Mouse (Mus musculus) T-helper 2 cell (primary cell): Measurements from ENCODE around the gene Cnga3.

Source experiments
- in situ Hi-C: fragments of 300-600 bp; cut with MboI, MseI; formaldehyde crosslinking; loops from one replicate; pipeline ENCODE4 v1.15.1; 2025; ENCODE audit warnings: high pct_unique_total_duplicates

Gene Cnga3

DNA sequence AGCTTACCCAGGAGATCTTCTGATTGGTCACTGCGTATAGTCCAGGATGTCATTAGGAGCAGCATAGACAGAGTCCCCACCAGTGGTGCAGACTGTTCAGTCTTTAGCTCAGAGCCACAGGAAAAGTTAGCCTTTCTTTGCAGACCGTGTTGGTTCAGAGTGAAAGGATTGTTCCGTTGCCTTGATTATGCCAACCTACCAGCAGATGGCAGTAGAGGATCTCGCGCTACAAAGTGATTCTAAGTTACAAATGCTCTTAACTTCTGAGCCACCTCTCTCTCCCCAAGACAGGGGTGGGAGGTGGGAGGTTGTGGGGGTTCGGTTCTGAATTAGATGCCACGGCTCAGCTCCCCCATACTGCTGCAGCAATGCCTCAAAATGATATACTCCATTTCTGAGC is 58.2 kb downstream of the Cnga3 start:
- in situ Hi-C loops = loop anchor here (5.0 kb wide), 2 partner anchors 130 to 360 kb away; no protein-coding TSS in a partner anchor

GRCm38 (mm10) chr1:37286556-37286955 is 72.3 kb downstream of the Cnga3 start:
- in situ Hi-C loops = no loop called here

GRCm38 (mm10) chr1:37287748-37288147 is 73.5 kb downstream of the Cnga3 start:
- in situ Hi-C loops = no loop called here

DNA sequence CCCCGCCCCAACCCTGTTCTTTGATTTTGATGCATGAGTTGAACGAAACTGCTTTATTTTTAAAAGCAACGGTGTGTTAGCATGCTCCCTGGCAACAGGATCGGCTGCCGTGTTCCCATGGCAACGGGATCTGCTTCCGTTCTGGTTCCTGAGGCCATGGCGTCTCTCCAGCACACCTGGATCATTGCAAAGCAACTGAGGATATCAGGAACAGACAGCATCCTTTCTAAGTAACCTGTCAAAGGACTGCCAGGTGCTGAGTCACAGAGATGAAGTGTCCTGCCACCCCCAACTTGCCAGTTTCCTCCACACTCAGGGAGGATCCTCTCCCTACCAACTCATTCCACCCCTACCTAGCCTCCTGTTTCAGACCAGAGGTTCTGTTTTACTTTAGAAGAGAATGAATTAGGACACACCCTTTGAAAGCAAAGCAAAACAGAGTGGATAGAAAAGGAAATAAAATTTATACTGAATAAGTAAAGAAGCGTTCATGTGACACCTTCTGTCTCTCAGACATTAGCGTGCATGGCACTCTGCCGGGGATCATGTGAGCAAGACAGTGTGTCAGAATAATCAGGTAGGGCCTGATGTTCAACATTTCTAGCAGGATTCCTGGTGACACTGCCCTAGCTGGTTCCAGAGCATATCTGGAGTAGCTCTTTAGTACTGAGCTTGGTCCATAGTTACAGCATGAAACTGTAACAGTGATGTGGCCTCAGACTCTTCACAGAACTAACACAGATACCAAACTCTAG is 74.1 kb downstream of the Cnga3 start:
- in situ Hi-C loops = no loop called here

- in situ Hi-C loops = no loop called here
These were observed 74.7 kb downstream of the Cnga3 start for GRCm38 (mm10) chr1:37288941-37289340.

GRCm38 (mm10) chr1:37296414-37296813 is 82.2 kb downstream of the Cnga3 start:
- in situ Hi-C loops = no loop called here

DNA sequence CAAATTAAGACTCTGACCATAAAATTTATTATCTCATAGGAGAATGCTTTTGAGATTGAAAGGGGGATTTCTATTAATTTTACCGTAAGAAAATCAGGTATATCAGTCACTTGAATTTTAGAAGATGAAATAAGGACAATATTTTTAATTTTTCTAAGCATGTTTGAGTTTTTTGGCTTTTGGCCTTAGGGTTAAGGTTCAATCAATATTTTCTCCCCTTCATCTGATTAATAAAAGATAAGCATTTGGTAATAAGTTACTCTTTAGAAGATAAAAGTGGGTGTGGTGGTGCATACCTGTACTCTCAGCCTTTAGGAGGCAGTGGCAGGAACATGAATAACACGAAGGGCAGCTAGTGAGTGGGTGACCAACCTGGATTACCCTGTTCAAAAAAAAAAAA is 84.7 kb downstream of the Cnga3 start:
- in situ Hi-C loops = no loop called here

DNA sequence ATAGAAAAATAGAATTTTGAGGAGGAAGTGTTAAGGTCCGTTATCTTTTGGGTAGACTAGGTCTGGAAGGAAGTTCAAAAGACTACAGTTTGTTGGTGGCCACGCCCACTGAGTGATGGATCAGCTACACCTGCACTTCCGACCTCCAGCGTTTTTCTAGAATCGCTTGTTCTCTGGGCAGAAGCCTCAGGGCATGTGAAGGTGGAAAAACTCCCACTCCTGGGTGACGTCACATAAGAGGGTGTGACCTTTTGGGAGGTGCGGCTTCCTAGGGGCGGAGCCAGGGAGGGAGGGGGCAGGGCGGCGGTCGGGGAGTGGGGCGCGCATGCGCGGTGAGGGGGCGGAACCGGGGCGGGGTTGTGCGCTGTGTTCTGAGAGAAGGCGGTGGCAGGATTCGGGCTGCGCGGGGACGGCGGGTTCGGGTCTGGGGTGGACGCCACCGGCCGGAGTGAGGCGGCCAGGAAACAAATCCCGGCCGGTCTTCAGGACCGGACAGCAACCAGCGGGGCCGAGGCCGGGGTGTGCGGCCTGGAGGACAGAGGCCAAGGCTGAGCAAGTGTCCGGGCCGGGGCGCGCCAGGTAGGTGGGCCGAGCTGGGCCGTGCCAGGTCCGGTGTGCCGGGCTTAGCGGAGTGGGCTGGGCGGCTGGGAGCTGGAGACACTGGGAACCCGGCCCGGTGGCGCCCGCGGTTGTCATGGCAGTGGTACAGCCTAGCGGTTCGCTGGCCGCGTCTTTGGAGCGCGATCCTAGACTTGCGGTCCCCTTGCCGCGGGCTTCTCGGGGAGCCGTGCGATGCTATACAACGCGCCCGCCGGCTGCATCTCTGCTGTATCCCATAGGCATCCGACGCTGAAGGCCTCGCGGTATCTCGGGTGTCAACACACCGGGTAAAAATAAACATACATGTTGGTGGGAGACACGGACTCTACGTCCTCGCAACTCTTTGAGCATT is 85.6 kb downstream of the Cnga3 start, which contains the start of gene Inpp4a:
Inpp4a (plus strand) TSS at position 326 of the 952 bp plus-strand sequence.
- in situ Hi-C loops = loop anchor here (10.0 kb wide), 1 partner anchor 125 kb away; no protein-coding TSS in a partner anchor

GRCm38 (mm10) chr1:37300650-37301049 is 86.4 kb downstream of the Cnga3 start:
- in situ Hi-C loops = loop anchor here (10.0 kb wide), 1 partner anchor 124 kb away; no protein-coding TSS in a partner anchor

GRCm38 (mm10) chr1:37302801-37303200 is 88.6 kb downstream of the Cnga3 start:
- in situ Hi-C loops = loop anchor here (10.0 kb wide), 1 partner anchor 122 kb away; no protein-coding TSS in a partner anchor

GRCm38 (mm10) chr1:37305691-37306287 is 91.6 kb downstream of the Cnga3 start:
- in situ Hi-C loops = loop anchor here (10.0 kb wide), 1 partner anchor 119 kb away; no protein-coding TSS in a partner anchor

DNA sequence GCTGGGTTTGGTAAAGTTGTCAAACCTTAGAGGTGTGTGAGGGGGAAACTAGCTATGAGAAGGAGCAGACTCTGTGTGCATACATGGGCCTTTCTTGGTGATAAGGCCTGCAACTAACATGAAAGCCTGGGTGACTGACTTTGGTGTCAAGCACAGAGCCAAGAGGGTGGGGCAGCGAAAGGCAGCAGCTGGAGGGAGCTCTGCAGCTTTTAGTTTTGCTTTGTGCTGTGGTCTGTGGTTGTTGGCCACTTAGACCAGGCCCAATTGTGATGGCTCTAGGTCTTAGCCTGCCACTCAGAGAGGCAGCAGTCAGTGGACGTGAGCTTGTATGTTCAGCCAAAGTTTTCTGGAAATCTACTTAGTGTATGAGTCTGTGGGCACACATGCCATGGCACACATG is 93.4 kb downstream of the Cnga3 start:
- in situ Hi-C loops = loop anchor here (10.0 kb wide), 1 partner anchor 117 kb away; no protein-coding TSS in a partner anchor

- in situ Hi-C loops = loop anchor here (10.0 kb wide), 1 partner anchor 117 kb away; no protein-coding TSS in a partner anchor
These were observed 93.9 kb downstream of the Cnga3 start for GRCm38 (mm10) chr1:37308021-37308742.

GRCm38 (mm10) chr1:37308743-37309100 is 94.5 kb downstream of the Cnga3 start:
- in situ Hi-C loops = loop anchor here (10.0 kb wide), 1 partner anchor 116 kb away; no protein-coding TSS in a partner anchor

GRCm38 (mm10) chr1:37309939-37310515 is 95.8 kb downstream of the Cnga3 start:
- in situ Hi-C loops = loop anchor here (10.0 kb wide), 1 partner anchor 115 kb away; no protein-coding TSS in a partner anchor
